ENCODE assay signal across 33 mouse cellular contexts in genomic region chr1:163889629-163890028, GRCm38 (mm10).
"Had no signal": no experiment of that assay in that cellular context is flagged by ENCODE, and none has a peak within 500 bp of the region (broad histone marks: within the 10 kb centered on the region; RNA-seq: fewer than 3 reads in every experiment).

No protein-coding gene starts in this region.

- H3K4me1 ChIP-seq: liver, embryonic 12.5 days; liver, embryonic 13.5 days; liver, embryonic 15.5 days; lung, embryonic 15.5 days; megakaryocyte, embryonic 14.5 days; midbrain, embryonic 10.5 days; midbrain, embryonic 13.5 days; midbrain, embryonic 15.5 days; neural tube, embryonic 12.5 days; neural tube, embryonic 13.5 days had no signal

- H3K27me3 ChIP-seq: limb, embryonic 12.5 days; limb, embryonic 13.5 days; limb, embryonic 15.5 days; liver, embryonic 12.5 days; liver, embryonic 13.5 days; liver, embryonic 15.5 days; lung, embryonic 15.5 days; megakaryocyte, embryonic 14.5 days; midbrain, embryonic 12.5 days; midbrain, embryonic 13.5 days; midbrain, embryonic 15.5 days; neural tube, embryonic 12.5 days; neural tube, embryonic 13.5 days had no signal

- ATAC-seq: liver, embryonic 12.5 days; liver, postnatal 0 days; lung, postnatal 0 days; midbrain, embryonic 13.5 days; midbrain, embryonic 15.5 days; midbrain, embryonic 16.5 days had no signal

- H3K9me3 ChIP-seq: limb, embryonic 10.5 days; limb, embryonic 12.5 days; limb, embryonic 13.5 days; limb, embryonic 15.5 days; liver, embryonic 12.5 days; liver, embryonic 13.5 days; liver, embryonic 15.5 days; lung, embryonic 15.5 days; megakaryocyte, embryonic 14.5 days; midbrain, embryonic 10.5 days; midbrain, embryonic 12.5 days; midbrain, embryonic 13.5 days; midbrain, embryonic 15.5 days; neural tube, embryonic 12.5 days; neural tube, embryonic 13.5 days had no signal

- H3K9ac ChIP-seq: limb, embryonic 12.5 days; limb, embryonic 13.5 days; limb, embryonic 15.5 days; liver, embryonic 12.5 days; liver, embryonic 13.5 days; liver, embryonic 14.5 days; liver, embryonic 15.5 days; liver, postnatal 0 days; lung, embryonic 14.5 days; lung, embryonic 15.5 days; midbrain, embryonic 12.5 days; midbrain, embryonic 13.5 days; midbrain, embryonic 15.5 days; neural tube, embryonic 12.5 days; neural tube, embryonic 13.5 days had no signal

- H3K27ac ChIP-seq: limb, embryonic 10.5 days; limb, embryonic 12.5 days; limb, embryonic 13.5 days; limb, embryonic 15.5 days; liver, embryonic 12.5 days; liver, embryonic 13.5 days; liver, embryonic 14.5 days; liver, embryonic 15.5 days; lung, embryonic 15.5 days; macrophage; midbrain, embryonic 10.5 days; midbrain, embryonic 12.5 days; midbrain, embryonic 13.5 days; midbrain, embryonic 15.5 days; neural tube, embryonic 12.5 days; neural tube, embryonic 13.5 days had no signal

- H3K4me2 ChIP-seq: limb, embryonic 12.5 days; limb, embryonic 13.5 days; limb, embryonic 15.5 days; liver, embryonic 11.5 days; liver, embryonic 12.5 days; liver, embryonic 13.5 days; liver, embryonic 15.5 days; lung, embryonic 14.5 days; lung, embryonic 15.5 days; midbrain, embryonic 11.5 days; midbrain, embryonic 12.5 days; midbrain, embryonic 13.5 days; midbrain, embryonic 15.5 days; neural tube, embryonic 12.5 days; neural tube, embryonic 13.5 days had no signal

- H3K36me3 ChIP-seq: liver, embryonic 12.5 days; liver, embryonic 13.5 days; liver, embryonic 15.5 days; lung, embryonic 15.5 days; midbrain, embryonic 10.5 days; neural tube, embryonic 12.5 days had no signal

- DNase-seq: left cerebral cortex, postnatal 4 days; liver; liver, embryonic 13.5 days; liver, postnatal 0 days; lung, adult 18-20 months; lung, adult 2 months; lung, embryonic 14.5 days; lung, postnatal 10 days; lung, postnatal 14 days; lung, postnatal 36 days; lung, postnatal 4 days; midbrain, embryonic 14.5 days had no signal

- H3K4me3 ChIP-seq: limb, embryonic 10.5 days; limb, embryonic 12.5 days; limb, embryonic 13.5 days; limb, embryonic 15.5 days; liver, embryonic 12.5 days; liver, embryonic 13.5 days; liver, embryonic 15.5 days; lung, embryonic 15.5 days; megakaryocyte, embryonic 14.5 days; midbrain, embryonic 10.5 days; midbrain, embryonic 12.5 days; midbrain, embryonic 13.5 days; midbrain, embryonic 15.5 days; myocyte; neural tube, embryonic 12.5 days; neural tube, embryonic 13.5 days had no signal
